Mouse (Mus musculus) 3134 (cell line): ENCODE measurements around the gene Commd1.

Source experiments
- DNase-seq: peaks from one replicate; pipeline ENCODE4 v3.0.0-alpha.2; 2011; ENCODE audit warnings: low spot score; ENCODE audit not compliant: insufficient read length; ENCODE audit errors: extremely low read depth

The Commd1 gene

GRCm38 (mm10) chr11:22864305-22865060, 117.7 kb downstream of the Commd1 start:
- DNase-seq, result no peak

GRCm38 (mm10) chr11:22863581-22863980, 118.6 kb downstream of the Commd1 start:
- no peak for DNase-seq

GRCm38 (mm10) chr11:22861315-22861714, 120.9 kb downstream of the Commd1 start:
- DNase-seq, result no peak

- peak; percentile 79 for DNase-seq
These were observed 121.6 kb downstream of the Commd1 start, which contains the start of gene B3gnt2 for GRCm38 (mm10) chr11:22860335-22861227. TSS of gene B3gnt2 (minus strand) at chr11:22860961.

- peak; percentile 95 for DNase-seq
These were observed 122.4 kb downstream of the Commd1 start for GRCm38 (mm10) chr11:22859633-22860334.

GRCm38 (mm10) chr11:22859301-22859632, 122.9 kb downstream of the Commd1 start:
- DNase-seq, result no peak

GRCm38 (mm10) chr11:22858441-22859300, 123.5 kb downstream of the Commd1 start:
- peak; percentile 74 for DNase-seq

- DNase-seq, result peak; percentile 64
These were observed 124.3 kb downstream of the Commd1 start for GRCm38 (mm10) chr11:22857705-22858440.

GRCm38 (mm10) chr11:22857106-22857704, 125.0 kb downstream of the Commd1 start:
- no peak for DNase-seq

GRCm38 (mm10) chr11:22856371-22856965, 125.7 kb downstream of the Commd1 start:
- no peak for DNase-seq

GRCm38 (mm10) chr11:22854571-22854970, 127.6 kb downstream of the Commd1 start:
- DNase-seq, result no peak

GRCm38 (mm10) chr11:22853477-22854157, 128.6 kb downstream of the Commd1 start:
- no peak for DNase-seq

GRCm38 (mm10) chr11:22852510-22852909, 129.7 kb downstream of the Commd1 start:
- DNase-seq, result no peak

- no peak for DNase-seq
These were observed 130.8 kb downstream of the Commd1 start for GRCm38 (mm10) chr11:22851416-22851815.

- DNase-seq, result no peak
These were observed 132.1 kb downstream of the Commd1 start for GRCm38 (mm10) chr11:22850077-22850476.

GRCm38 (mm10) chr11:22848649-22849195, 133.5 kb downstream of the Commd1 start:
- no peak for DNase-seq

- peak; percentile 62 for DNase-seq
These were observed 134.2 kb downstream of the Commd1 start for GRCm38 (mm10) chr11:22847732-22848648.
